Mouse (Mus musculus): ENCODE measurements at regions not wholly inside any gene's neighbourhood (a gene's known extent, or its start where the extent isn't known, plus 50 kb on each side); places are given as distances from the start of the nearest gene placed in this dataset.

- DNase-seq (ENCODE audit: low spot score): no peak
Observed at GRCm38 (mm10) chr7:40052255-40052654, 534.7 kb downstream of the Zfp619 start.

DNA sequence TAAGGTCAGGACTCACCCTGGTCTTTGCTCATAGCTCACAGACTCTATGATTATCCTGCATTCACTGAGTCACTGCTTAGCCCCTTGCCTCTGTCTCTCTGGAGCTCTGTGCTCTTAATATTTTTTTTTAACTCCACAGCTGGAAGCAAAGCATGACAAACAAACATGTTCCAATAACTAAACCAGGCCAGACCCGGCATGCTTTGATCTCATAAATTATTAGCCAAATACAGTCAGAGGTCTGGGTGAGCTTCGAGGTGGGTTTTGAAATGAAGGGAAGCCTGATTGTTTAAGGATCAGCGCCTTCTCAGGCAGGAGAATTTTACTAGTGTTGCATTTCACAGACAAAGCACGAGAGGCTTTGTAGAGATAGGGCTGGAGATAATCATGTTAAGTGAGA, 541.3 kb downstream of the Zfp619 start:
- no peak for DNase-seq (ENCODE audit: low spot score)

DNA sequence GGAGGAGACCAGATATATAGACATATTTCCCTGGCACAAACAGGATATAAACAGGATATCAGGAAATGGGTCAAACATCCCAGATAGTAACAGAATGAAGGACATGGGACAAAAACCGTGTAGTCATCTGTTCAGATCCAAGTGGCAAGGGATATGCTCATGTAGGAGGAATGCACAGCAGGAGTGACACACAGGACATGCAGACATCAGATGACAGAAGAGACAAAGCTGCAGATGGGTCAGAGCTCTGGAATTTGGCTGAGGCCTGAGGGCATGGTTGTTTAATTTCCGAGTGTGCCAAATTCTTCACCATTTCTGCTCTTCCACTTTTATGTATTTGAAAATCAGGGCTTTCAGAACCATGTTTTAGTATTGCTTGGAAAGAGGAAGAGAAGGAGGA, 547.1 kb downstream of the Zfp619 start:
- no peak for DNase-seq (ENCODE audit: low spot score)

- no peak for DNase-seq (ENCODE audit: low spot score)
Observed at GRCm38 (mm10) chr7:40065526-40065925, 548.0 kb downstream of the Zfp619 start.

GRCm38 (mm10) chr7:40067378-40067777, 549.8 kb downstream of the Zfp619 start:
- DNase-seq (ENCODE audit: low spot score): no peak

- no peak for DNase-seq (ENCODE audit: low spot score)
Observed at GRCm38 (mm10) chr7:40071313-40071712, 553.7 kb downstream of the Zfp619 start.

GRCm38 (mm10) chr7:40072478-40072877, 554.9 kb downstream of the Zfp619 start:
- DNase-seq (ENCODE audit: low spot score): no peak

DNA sequence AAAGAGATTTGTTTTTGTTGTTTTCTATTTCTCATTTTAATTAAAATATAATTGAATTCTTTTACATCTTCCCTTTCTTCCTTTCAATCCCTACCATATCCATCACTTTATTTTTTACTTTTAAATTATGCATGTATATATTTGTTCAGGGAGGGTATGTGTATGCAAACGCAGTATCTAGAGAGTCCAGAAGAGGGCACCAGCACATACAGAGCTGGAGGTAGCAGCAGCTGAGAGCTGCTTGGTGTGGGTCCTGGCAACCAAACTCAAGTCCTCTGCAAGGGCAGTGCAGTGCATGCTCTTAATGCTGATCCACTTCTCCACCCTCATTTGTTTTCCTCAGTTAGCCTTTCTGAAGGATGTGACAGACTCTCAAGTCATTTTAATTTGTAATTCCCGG, 568.7 kb downstream of the Zfp619 start:
- DNase-seq (ENCODE audit: low spot score): no peak

DNA sequence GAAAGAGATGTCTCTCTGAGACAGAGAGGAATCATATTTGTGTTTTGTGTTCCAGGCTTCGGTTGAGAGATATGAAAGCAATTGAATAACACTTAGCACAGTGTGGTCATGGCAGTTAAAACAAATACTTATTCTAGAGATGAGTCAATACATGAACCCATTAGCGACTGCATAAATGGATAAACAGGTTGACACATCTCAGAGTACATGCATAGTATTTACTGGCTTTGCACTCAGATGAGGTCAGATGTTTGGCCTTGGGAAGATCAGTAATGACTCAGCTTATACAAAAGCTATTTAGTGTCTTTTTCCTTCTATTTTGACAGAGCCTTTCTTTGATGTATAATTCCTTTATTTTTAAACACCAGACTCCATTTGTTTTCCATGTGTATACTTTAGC, 579.5 kb downstream of the Zfp619 start:
- DNase-seq (ENCODE audit: low spot score): no peak

DNA sequence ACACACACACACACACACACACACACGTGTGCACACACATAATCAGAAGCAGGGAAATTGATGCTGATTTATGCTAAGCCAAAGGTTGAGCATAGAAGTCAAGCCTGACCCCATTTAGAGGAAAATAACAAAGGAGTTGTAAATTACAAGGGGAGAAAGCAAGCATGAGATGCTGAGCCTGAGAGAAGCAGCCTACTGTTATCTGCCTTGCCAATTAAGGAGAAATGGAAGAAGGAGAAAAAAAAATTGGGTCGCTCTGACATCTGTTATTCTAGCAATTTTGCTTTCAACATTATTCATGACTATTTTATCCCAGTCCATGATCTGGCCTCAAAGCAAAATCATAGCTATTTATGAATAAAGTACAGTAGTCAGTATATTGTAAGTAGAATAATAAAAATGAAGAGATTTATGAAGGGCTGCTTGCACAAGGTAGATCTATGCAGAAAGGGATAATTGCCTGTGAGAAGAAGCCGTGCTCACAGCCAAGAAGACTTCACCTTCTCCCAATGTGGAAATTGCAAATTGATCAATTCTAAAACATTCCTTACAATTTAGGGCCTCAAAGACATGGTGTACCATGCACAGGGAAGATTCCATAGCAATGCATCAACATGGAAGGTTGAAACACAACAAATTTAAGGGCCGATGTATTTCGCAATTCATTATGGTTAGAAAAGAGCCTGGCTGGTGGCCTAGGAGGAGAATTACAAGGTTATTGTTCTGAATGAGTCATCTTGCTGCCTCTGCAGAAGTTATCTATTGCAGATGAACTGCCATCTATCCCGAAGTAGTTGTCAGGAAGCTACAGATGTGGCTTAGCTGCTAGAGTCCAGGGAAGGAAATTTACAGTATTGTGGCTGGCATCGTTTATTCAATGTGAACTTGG, 585.7 kb downstream of the Zfp619 start:
- DNase-seq (ENCODE audit: low spot score): no peak

DNA sequence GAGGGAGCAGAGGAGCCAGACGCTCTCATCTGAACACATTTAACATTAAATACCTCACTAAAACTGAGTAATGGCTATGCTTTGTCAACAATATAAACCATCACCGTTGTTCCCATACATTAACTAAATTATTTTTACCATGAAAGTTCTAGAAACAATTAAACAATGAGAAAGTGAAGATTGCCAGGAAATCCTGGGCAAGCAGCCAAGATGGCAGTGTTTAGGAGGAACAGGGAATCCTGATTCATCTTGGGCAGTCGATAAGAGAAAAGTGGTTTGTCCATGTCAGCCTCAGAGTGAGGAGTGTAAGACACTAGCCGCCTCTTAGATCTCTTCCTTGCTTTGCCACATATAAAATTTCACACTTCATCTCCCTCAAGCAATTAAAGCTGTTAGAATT, 625.3 kb downstream of the Zfp619 start:
- no peak for DNase-seq (ENCODE audit: low spot score)

DNA sequence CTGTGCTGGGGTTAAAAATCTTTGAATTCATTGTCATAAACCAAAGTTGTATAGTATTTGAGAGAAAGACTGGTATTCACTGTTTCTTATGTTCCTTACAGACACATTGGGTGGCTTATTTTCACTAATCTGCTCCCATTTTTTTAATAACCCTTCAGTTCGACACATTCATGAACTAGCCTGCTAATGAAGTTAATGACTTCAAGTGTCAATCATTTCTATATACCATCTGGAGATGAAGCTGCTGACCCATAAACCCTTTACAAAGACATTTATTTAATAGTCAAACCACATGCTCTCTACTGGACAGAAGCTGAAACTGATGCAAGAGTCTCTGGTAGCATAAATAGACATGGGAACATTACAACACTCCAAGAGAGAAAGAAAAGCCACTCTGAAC, 626.9 kb downstream of the Zfp619 start:
- DNase-seq (ENCODE audit: low spot score): no peak

DNA sequence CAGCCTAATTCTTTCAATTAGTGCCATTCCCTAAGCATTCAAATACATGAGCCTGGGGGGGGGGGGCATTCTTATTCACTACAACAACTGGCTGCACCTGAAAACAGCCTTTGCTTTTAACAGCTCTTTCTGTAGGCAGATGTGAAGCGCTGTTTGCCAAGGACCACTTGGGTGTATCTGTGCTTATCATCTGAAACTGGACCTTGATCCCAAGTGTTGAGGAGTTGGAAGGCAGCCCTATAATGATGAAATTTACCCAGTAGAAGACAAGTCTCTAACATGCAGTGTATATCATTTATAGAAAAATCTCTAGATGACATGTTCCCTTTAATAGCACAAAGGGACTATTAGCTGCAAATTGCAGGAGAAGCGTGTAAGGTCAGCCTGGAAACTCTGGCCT, 660.0 kb downstream of the Zfp619 start:
- DNase-seq (ENCODE audit: low spot score): no peak

DNA sequence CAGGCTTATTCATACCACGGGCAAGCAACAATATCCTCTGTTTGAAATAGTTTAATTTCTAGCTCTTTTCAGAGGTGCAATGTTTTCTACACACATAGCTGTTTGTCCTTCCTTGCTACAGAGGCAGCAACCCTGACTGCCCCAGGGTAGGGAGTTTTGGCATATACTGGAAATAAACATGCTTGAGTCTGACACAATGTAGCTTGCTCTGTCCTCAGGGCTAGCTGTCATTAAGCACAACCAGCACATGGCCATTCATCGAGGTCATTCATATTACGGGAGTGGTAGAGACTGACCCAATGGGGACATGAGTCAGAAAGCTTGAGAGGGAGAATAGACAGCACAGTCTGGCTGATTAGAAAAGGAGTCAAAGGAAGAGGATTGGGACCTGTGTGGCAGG, 677.8 kb downstream of the Zfp619 start:
- DNase-seq (ENCODE audit: low spot score): no peak

DNA sequence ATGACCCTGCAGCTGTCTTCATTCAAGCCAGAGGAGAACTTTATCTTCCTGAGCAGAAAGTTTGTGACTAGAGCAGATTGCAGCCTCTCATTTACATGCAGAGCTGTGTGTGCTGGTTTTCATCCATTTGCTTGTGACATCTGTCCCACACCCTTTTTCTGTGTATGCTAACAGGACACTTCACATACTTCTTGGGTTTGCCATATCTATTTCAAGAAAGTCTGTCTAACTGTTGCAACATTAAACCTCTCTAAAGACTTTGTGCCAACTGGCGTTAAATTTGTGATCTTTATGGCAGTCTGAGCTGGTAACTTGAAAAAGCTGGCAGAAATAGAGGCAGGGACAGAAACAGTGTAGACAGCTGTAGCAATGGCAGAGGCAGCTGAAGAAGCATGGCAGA, 685.0 kb downstream of the Zfp619 start:
- DNase-seq (ENCODE audit: low spot score): no peak

GRCm38 (mm10) chr7:40211956-40212355, 686.2 kb upstream of the Vstm2b start:
- no peak for DNase-seq (ENCODE audit: low spot score)

DNA sequence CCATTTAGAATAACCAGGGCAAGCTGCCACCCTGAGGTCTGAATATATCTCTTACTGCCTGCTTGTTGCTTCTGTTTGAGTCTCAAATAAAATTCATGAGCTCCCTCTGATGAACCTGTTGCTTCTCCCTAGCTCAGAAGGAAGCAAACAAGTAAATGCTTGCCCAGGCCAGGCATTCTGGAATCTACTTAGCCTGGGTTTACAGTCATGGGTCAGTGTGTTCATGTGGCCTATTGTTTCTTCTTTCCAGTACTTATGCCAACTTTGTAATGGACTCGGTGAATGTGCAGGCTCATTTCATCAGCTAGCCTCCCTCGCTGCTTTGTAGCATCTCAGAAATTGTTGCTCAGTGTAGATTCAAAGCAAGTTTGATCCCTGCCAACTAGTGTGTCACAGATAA, 685.6 kb upstream of the Vstm2b start:
- DNase-seq (ENCODE audit: low spot score): no peak

- no peak for DNase-seq (ENCODE audit: low spot score)
Observed at GRCm38 (mm10) chr7:40213646-40214045, 684.5 kb upstream of the Vstm2b start.

DNA sequence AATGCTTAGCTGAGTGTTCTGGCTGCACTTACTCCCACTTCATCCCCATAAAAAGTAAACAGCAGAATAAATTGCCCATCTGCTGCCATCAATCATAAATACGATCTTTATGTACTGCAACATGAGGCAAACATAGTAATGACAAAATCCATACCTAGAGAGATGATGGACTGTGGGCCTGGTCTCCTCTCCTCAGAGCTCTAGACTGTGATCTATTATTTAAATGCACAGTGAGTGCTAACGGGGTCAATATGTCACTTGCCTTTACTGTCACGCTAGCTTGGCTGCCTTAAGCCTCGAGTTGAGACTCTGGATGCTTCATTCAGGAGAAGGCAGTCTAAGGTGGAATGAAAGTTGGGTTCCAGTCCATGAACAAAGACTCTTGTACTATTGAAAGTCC, 683.7 kb upstream of the Vstm2b start:
- no peak for DNase-seq (ENCODE audit: low spot score)

DNA sequence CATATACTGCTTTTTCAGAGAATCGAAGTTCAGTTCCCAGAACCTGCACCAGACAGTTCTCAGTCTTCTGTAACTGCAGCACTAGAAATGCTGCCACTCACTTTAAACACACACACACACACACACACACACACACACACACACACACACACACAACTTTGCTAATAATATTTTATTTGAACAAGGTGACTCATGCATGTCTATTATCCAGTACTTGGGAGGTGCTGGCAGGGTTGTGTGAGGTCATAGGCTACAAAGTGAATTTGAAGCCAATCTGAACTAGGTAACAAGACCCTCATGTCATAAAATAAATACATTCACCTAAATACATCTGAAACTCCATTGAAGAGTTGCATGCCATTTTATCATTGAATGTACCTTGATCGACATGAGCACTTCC, 682.9 kb upstream of the Vstm2b start:
- DNase-seq (ENCODE audit: low spot score): no peak

DNA sequence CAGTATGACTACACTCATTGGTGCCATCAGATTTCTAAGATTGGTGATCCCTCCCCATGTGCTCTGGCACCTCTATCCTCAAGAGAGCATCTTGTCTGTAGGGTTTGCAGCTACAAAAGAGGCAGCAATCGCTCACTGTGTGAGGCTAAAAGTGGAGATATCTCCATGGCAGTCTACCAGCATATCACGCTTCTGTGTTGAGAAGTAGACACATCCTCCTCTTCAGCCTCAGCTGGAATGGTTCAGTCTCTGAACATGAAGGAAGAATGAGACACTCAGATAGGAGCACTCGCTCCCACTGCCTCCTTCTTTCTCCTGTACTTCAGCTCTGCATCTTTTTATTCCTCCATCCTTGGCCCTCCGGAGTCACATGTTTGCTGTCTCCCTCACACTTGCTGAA, 677.6 kb upstream of the Vstm2b start:
- no peak for DNase-seq (ENCODE audit: low spot score)

DNA sequence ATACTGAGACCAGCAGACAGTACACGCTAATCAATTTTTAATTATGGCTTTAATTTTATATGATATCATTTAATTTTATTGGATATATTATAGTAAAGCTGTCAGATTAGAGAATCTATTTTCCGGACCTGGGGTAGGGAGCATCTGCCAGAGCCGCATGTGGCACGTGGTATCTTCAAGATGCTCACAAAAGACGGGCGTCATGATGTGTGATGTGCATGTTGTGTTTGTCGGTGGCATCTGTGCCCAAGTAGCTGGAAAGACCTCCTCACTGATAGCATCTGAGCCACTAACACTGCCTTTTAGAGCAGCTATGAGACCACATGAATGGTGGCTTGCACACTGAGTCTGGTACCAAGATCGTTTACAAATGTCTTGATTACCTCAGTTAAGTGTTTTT, 652.9 kb upstream of the Vstm2b start:
- DNase-seq (ENCODE audit: low spot score): no peak

DNA sequence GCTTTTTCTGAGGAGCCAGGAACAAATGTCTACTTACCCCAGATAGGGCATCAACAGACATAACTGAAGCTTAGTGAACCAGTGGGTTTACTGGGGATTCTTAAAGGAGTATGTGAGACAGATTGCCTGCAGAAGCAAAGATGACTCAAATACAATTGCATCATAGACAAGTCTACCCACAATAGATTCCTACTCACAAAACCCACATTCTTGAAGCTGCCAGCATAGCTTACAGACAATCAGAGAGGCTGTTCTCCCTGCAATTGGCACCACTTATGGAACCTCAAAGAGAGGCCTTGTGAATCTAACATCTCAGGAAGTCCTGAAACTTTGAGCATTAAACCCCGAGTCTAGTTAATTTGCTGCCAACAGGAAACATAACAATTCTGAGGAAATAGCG, 649.6 kb upstream of the Vstm2b start:
- DNase-seq (ENCODE audit: low spot score): no peak

- no peak for DNase-seq (ENCODE audit: low spot score)
Observed at GRCm38 (mm10) chr7:40253486-40253885, 644.6 kb upstream of the Vstm2b start.

Measured in layer of hippocampus, adult 9-10 months (tissue).